ENCODE assay signal across 8 mouse cellular contexts in the genomic region with DNA sequence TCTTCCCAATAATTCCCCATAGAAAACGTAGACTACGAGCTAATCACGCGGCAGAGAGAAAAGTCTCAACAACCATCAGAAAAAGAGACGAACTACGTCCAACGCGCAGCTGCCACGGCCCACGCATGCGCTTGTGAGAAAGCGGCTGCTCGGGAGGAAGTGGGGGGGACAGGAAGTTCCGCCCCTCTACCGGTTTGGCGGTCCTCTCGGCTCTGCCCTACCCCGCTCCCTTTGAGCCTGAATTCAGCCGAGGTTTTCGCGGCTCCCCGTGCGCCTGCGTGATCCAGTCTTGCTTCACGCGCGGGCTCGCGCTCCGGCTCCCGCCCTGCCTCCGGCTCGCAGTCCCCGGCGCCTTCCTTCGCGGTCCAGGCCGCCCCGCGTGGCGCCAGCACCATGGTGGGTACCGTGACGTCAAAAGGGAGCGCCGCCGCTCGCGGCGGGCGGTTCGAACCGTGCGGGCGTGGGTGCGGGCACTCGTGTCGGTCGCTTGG. TPM values are rescaled to one million over a fixed set of nuclear protein-coding genes. Genes with fewer than 3 reads are reported as not detected.
DNase-seq lines count a peak whose midpoint lies in the region; ATAC-seq lines count a peak whose summit lies in the region.

A gene (plus strand): TSS at position 173 of the 491 bp plus-strand sequence.

- under 1% methylated on average over 58 of the region's 58 CpGs for WGBS in hindbrain, embryonic 11.5 days

- H3K36me3 ChIP-seq in hindbrain, embryonic 11.5 days (ENCODE audit: control insufficient read depth, insufficient read depth, low read length), result peaks cover 4% of the 10 kb centered on the region

- no peaks in the 10 kb centered on the region for H3K27me3 ChIP-seq in hindbrain, embryonic 11.5 days (ENCODE audit: control insufficient read depth, insufficient read depth, low read length)

- DNase-seq in MN1 (ENCODE audit: low spot score), result peak; percentile 95
- DNase-seq in cerebellum, adult 9-10 months, result peak; percentile 91
- DNase-seq in frontal cortex, adult 2 months (ENCODE audit: extremely low spot score in 1 of 2, low spot score in 1 of 2), result peak; percentile 85 to 93
- peak; percentile 93 for DNase-seq in hindbrain, embryonic 11.5 days (ENCODE audit: low spot score)
- DNase-seq in layer of hippocampus, postnatal 10 days (ENCODE audit: low spot score in 2 of 2), result peak; percentile 91
- DNase-seq in lung, postnatal 10 days, result peak; percentile 94
- DNase-seq in ovary, postnatal 36 days (ENCODE audit: low spot score), result peak; percentile 90
- DNase-seq in thymus, postnatal 25 days, result peak; percentile 93

- H3K9me3 ChIP-seq in hindbrain, embryonic 11.5 days (ENCODE audit: control insufficient read depth, low read length), result no peaks in the 10 kb centered on the region

- peak within 1 kb of the TSS; percentile 96 for H3K27ac ChIP-seq in hindbrain, embryonic 11.5 days (ENCODE audit: low read depth, low read length)

- peak within 1 kb of the TSS; percentile 94 for H3K9ac ChIP-seq in hindbrain, embryonic 11.5 days (ENCODE audit: low read depth, low read length)

- H3K4me1 ChIP-seq in hindbrain, embryonic 11.5 days (replicated peaks; ENCODE audit: control insufficient read depth, insufficient read depth, low read length), result peaks cover 4% of the 10 kb centered on the region

- H3K4me2 ChIP-seq in hindbrain, embryonic 11.5 days (replicated peaks; ENCODE audit: low read depth, low read length), result peak within 1 kb of the TSS; percentile 88

- peak within 1 kb of the TSS; percentile 60 for H3K4me3 ChIP-seq in hindbrain, embryonic 11.5 days (ENCODE audit: low read depth, low read length)

- peak; percentile 91 for ATAC-seq in hindbrain, embryonic 11.5 days (ENCODE audit: low FRiP score)

RNA-seq across cellular contexts. Expression of the gene that starts here (rescaled TPM):
- 43.9 and 49.7 TPM in 2 replicates for polyA plus RNA-seq in frontal cortex, adult 2 months (2012; rRNA removed)
- 188 and 207 TPM in 2 replicates for polyA plus RNA-seq in hindbrain, embryonic 11.5 days (2014; fragmentation: Nextera tagmentation; extraction: Ambion mirVana)
- 10 to 100 TPM; 24.2 to 25.9 TPM for total RNA-seq in layer of hippocampus, postnatal 10 days (2021)

Comparison
In these comparisons a context has a peak if more than half of its experiments do, and no peak if none do; other contexts are left out.
1. Peak in every context shown above with its lines: DNase-seq, ATAC-seq, H3K4me3 ChIP-seq and H3K27ac ChIP-seq.